Mouse (Mus musculus) C2C12 (cell line): ENCODE data around the gene Vangl2.

Experiments used
- CTCF ChIP-seq: IDR thresholded peaks from one replicate; pipeline ENCODE4 v1.5.1; 2011; ENCODE audit not compliant: control insufficient read depth, insufficient read depth, insufficient read length
- MYOG ChIP-seq: IDR thresholded peaks from one replicate; pipeline ENCODE4 v1.6.1; 2011; ENCODE audit not compliant: control insufficient read depth, insufficient read length; ENCODE audit errors: extremely low read depth
- USF1 ChIP-seq: IDR thresholded peaks from one replicate; pipeline ENCODE4 v1.6.1; 2011; ENCODE audit warnings: low read depth, mild to moderate bottlenecking, control low read depth, moderate library complexity

- no peak for TF ChIP-seq CTCF
- TF ChIP-seq USF1 = no peak
- no peak for TF ChIP-seq MYOG
These were observed 36.4 kb upstream of the Vangl2 start for GRCm38 (mm10) chr1:172064613-172065141.
